Mouse (Mus musculus) urinary bladder, postnatal 4 days (tissue): ENCODE data around the gene Myo16.

Experiments
- DNase-seq, 2 experiments: peaks; one replicate each; pipeline ENCODE4 v3.0.0; 2021 to 2022; ENCODE audit warnings: low spot score in 2 of 2

The Myo16 gene

GRCm38 (mm10) chr8:10303992-10304391, 150.3 kb downstream of the Myo16 start:
- DNase-seq: peak in 1 of 2 experiments; percentile 35

- DNase-seq: no peak
These were observed 151.0 kb downstream of the Myo16 start for GRCm38 (mm10) chr8:10304721-10305120.

DNA sequence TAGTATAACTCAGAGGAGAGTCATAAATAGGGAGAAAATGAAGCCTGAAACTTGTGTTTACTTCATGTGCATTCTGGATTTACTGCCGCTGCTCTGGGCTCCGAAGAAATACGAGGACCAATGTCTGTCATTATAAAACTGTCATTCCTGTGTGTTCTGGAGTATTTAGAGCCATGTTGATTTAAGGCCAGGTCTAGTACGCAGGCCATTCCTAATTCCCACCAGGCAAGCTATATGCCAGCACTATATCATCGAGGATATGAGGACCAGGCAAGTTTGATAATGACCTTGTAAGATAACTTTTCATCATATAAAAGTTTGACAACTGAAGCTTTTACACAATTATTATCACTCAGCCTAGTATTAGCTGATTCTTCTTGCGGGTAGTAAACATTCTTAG, 153.6 kb downstream of the Myo16 start:
- DNase-seq: no peak

- no peak for DNase-seq
These were observed 154.2 kb downstream of the Myo16 start for GRCm38 (mm10) chr8:10307770-10308476.

DNA sequence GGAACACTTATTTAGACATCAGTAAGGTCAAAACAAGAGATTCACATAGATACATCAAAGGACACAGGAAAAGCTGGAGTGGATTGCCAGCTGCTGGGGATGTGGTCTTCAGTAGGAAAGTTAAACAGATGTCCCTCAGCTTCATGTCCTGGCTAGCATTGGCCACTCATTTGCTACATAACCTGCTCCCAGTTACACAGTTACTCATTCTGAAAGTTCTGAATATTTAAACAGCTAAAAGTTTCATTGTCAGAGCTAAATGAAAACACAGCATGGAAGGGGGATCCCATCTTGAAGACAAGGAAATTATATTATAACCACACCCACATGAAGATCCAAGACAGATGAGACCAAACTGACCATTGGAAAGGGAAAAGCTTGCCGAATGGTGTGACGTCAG, 156.8 kb downstream of the Myo16 start:
- no peak for DNase-seq

DNA sequence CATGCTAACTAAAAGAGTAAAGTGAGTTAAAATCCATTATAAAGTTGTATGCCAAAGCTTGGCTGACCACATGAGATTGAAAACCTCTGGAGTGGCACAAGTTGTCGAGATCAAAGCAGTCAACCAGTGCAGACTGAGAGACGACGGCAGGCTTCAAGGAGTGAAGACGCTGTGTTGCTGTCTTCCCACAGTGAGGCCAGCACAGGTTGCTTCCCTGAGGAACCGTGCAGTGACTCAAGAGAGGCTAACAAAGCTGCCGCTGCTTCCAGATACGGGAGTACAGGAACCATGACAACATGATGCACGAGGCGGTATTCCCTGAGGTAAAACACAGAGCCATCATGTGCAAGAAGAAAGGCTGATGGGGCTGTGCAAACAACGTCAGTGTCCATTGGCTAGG, 158.6 kb downstream of the Myo16 start:
- no peak for DNase-seq

DNA sequence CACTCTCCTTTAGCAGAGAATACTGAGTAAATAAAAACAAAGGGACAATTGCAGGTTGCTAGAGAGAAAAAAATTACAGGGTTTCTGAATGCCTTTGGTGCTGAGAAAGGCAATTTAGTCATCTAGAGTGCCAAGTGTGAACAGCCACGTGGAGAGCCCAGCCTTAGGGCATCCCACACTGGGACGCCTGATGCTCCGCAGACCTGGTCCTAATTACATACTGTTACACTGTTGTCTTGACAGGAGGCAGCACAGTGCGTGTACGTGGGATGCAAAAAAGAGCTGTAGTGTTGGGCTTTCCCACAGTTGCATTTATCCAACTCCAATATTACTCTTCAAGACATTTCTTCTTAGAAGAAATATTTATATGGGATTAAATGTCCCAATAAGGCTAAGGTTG, 162.5 kb downstream of the Myo16 start:
- DNase-seq: no peak

DNA sequence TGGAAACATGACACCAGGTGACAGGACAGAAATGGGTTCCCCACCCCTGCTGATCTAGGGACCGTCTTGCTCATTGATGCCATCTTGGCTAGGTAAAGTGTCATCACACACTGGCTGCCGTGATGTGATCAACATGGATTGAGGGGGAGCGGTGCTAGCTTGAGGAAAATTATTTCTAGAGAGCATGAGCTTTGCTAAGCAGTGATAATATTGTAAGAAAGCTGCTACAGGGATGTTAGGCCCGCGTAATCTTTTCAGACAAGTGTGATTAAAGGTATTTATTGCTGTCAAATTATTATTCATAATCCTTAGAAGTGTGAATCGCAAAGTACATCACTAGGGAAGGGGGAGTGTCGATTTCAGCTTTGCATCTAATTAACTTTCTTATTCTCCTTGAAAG, 164.4 kb downstream of the Myo16 start:
- no peak for DNase-seq

DNA sequence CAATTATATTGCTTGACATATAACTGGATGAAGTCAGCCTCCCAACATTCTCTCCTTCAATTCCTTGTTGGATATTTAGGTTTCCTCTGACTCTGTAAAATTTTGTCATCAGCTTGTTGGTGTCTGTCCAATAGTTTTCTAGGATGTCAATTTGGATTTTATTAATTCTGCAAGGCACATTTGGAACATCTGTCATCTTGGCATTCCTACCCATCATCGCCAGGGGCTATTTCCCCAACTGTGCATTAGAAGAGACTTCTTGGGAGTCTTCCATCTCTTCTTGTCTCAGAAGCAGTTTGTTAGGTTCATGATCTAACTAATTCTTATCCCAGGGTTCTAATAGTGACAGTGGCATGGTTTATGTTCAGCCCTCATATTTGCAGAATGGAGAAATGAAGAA, 196.7 kb downstream of the Myo16 start:
- no peak for DNase-seq

DNA sequence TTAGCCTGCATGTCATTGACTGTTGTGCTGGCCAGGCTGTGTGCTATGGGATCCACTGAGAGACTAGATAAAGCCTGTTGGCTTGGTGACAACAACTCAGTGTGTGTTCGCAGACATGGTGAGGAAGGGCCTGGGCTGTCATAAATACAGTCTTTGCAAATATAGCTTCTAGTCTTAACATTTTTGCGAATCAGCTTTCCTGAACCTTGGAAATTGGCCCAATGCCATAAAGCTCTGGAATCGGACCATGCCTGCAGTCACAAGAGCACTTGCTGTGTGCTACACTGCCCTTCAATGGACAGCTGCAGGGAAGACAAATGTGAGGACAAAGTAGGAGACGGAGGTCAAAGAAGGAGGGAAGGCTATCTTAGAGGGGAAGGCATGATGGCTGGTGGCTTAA, 205.0 kb downstream of the Myo16 start:
- no peak for DNase-seq

DNA sequence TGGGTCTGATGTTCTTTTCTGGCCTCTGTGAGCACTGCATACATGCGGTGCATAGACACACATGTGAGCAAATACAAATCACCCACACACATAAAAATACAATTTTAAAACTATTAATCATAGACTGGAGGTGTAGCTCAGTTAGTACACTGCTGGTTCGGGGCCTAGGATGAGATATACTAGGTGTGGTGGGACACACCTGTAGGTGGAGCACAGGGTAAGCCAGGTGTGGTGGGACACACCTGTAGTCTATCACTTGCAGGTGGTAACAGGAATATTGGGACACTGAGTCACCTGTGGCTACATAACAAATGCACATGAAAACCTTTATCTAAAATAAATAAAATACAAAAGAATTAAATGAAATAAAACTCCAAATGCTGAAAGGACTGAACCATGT, 209.2 kb downstream of the Myo16 start:
- DNase-seq: no peak

DNA sequence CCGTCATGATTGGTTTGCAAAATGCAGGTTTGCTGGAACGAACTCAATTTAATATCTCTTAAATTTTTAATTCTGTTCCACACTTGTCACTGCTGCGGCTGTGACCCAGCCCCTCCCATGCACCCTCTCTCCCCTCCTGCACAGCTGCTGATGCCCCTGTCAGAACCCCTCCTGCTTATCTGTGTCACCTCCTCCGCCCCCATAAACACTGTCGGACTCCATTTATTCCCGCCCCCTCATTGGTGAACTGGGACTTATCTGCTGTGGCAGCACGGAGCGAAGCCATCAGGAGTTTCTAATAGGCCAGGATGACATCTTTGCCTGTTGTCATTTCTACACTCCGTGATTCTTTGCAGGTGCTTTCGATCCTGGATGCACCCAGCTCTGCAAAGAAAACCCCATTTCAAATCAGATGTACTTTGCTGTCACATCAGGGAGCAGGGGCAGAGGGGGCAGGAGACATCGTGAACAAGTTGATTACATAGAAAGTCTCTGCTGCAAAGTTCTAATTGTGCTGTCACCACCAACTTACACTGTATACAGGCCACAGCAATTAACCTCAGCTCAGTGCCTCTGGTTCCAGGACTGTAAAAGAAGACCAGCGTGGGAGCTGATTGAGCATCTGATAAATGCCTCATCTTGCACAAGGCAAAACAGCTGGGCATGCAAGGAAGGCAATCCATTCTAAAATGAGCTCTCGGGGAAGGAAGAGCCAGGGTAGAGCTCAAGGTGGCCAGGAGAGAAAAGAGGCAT, 210.1 kb downstream of the Myo16 start:
- DNase-seq: no peak

- DNase-seq: no peak
These were observed 212.4 kb downstream of the Myo16 start for GRCm38 (mm10) chr8:10366141-10366540.

DNA sequence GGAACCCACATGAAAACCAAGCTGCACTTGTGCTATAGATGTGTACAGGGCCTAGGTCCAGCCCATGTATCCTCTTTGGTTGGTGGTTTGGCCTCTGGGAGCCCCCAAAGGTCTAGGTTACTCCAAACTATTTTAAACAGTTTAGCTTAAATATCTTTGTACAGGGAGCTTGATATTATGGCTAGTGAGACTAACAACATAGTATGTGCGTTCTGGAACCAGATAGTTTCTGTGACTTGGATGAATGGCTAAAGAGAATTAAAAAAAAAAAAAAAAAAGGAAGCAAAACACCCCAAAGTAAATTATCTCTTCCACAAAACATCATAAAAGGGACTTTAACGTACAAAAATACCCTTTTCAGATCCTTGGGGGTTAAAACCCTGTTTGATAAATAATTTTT, 218.9 kb downstream of the Myo16 start:
- DNase-seq: no peak

GRCm38 (mm10) chr8:10387143-10387542, 233.4 kb downstream of the Myo16 start:
- DNase-seq: no peak

DNA sequence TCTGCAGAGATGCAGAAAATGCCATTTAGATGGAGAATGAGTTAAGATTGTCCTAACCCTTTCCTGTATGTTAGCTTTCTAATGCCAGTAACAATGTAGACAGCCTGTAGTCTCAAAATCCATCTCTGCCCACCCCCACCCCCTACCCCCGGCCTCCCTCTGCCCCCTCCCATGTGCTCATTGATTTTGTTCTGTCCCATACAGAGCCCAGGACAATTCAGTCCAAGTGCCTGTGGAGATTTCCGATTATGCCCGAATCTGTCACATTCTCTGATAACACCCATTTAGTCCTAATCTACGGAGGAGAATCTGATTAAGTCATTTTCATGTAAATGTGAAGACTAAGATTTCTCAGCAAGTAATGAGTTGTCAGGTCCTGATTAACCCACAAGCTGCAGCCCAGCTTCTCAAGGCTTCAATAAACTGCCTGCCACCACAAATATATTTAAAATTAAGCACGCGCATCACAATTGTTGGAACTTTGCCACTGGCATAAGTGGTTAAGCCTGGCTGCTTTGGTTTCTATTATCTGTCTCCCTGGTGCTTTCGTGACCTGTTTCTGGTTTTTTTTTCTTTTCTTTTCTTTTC, 237.5 kb downstream of the Myo16 start:
- DNase-seq: no peak

GRCm38 (mm10) chr8:10391913-10392312, 238.2 kb downstream of the Myo16 start:
- DNase-seq: no peak

DNA sequence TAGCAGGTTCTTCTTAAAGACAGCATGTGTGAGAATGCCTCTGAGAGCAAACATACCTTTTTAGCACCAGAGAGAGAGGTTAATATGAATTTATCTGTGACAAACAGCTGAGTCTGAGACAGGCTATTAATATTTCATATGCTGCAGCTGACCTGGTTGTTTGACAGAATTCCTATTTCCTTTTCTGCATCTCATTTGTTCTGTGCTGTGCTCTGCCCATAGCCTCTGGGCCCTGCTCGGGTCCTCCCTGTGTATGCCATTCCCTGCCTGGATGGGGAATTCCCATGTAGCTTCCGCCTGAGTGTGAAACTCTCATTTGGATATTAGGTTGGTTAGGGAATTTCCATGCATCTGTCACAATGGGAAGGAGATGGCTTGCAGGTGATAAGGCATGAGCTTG, 240.8 kb downstream of the Myo16 start:
- DNase-seq: no peak

DNA sequence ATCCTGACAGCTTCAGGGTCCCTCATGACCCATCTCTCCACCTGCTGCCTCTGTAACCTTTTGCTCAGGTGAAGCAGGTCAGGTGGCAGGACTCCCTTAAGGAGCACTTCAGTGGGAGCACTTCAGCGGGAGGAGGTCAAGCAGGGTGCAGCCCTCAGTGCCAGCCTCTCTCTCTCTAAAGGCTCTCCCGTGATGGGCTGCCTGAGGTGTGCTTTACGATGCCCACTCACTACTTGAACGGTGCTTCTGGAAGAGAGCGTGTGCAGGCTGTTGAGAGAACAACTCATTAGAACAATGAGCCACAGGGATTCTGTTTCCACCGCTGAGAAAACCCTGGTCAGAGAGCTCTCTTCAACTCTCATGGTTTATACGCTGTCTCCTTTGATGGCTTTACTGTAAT, 241.4 kb downstream of the Myo16 start:
- no peak for DNase-seq

- DNase-seq: no peak
These were observed 248.9 kb downstream of the Myo16 start for GRCm38 (mm10) chr8:10402606-10403005.

DNA sequence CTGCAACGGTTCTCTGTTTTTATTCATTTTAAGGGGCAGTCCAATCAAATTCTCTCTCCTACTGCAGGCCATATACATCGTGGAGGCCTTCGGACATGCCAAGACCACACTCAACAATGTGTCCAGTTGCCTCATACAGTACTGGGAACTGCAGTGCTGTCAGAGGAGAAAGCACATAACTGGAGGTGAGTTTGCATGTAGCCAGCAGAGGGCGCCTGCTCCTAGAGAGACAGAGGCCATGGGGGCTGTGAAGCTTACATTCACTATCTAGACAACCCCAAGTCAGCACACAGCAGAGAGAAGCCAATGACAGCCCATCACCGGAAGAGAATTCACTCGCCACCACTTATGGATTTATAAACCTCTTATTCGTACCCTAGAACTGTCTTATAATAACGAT, 251.8 kb downstream of the Myo16 start:
- no peak for DNase-seq

DNA sequence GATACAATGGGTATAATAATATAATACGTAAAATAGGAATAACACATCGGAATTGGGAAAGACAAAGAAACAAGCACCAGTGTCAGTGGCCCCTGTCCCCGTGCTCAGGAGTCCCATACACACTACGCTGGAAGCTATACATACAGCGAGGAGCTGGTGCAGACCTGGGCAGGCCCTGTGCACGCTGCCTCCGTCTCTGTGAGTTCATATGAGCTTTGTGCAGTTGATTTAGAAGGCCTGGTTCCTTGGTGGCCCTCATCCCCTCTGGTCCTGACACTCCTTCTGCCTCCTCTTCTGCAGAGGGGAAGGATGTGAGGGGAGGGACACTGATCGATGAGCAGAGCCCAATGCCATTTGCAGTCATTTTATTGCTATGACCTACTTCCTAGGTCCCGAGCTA, 255.3 kb downstream of the Myo16 start:
- DNase-seq: peak in 1 of 2 experiments; percentile 52

DNA sequence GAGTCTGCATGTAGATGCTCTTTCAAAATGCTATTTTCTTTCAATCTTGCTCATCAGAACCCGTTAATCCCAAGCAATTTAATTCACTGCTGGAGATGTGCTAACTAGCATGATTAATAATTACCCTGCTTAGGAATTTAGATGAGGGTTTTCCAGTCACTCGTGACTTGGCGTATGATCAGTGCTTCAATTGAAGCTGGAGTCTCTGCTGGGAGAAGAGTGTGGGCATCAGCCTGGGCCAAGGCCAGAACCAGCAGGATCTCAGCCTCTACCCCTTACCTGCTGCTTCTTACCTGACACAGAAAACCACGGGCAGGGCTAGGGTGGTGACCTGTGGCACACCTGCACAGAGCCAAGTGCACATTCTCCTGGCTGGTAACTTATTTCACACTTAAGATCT, 257.8 kb downstream of the Myo16 start:
- DNase-seq: no peak
